ENCODE assay signal across 8 mouse cellular contexts in genomic region chr8:71709800-71710446, GRCm38 (mm10). TPM values are rescaled to one million over a fixed set of nuclear protein-coding genes. Genes with fewer than 3 reads are reported as not detected.
A peak's percentile ranks its signal among the peaks of the same experiment; 100 is the strongest.
DNase-seq lines count a peak whose midpoint lies in the region; ATAC-seq and TF ChIP-seq lines count a peak whose summit lies in the region.

No protein-coding gene starts in this region.

- no peaks in the 10 kb centered on the region for H3K9me3 ChIP-seq in forebrain, embryonic 10.5 days
- no peaks in the 10 kb centered on the region for H3K9me3 ChIP-seq in liver, embryonic 16.5 days (replicated peaks; ENCODE audit: control insufficient read depth, low read length)
- no peaks in the 10 kb centered on the region for H3K9me3 ChIP-seq in neural tube, embryonic 13.5 days

- no peak overlapping the region for H3K27ac ChIP-seq in forebrain, embryonic 10.5 days
- no peak overlapping the region for H3K27ac ChIP-seq in liver, embryonic 16.5 days (ENCODE audit: low read length)
- no peak overlapping the region for H3K27ac ChIP-seq in neural tube, embryonic 13.5 days (replicated peaks)

- peak; percentile 82 for TF ChIP-seq CTCF in brain, embryonic 14.5 days (IDR thresholded peaks at IDR 0.05; ENCODE audit: borderline replicate concordance, extremely low read depth, insufficient read depth, insufficient read length)

- peaks cover 70% of the 10 kb centered on the region for H3K27me3 ChIP-seq in forebrain, embryonic 10.5 days (ENCODE audit: poor library complexity, severe bottlenecking)
- H3K27me3 ChIP-seq in liver, embryonic 16.5 days (ENCODE audit: control insufficient read depth, insufficient read depth, low read depth, low read length), result no peaks in the 10 kb centered on the region
- H3K27me3 ChIP-seq in neural tube, embryonic 13.5 days, result peaks cover 34% of the 10 kb centered on the region

- peak overlapping the region; percentile 32 for H3K4me3 ChIP-seq in forebrain, embryonic 10.5 days
- H3K4me3 ChIP-seq in liver, embryonic 16.5 days (ENCODE audit: low read depth, low read length), result no peak overlapping the region
- 0 out of 2 replicates have a peak overlapping the region, but pooled peaks have one; percentile 14 for H3K4me3 ChIP-seq in neural tube, embryonic 13.5 days

- peak; percentile 74 for ATAC-seq in CD4-positive, CD25-positive, alpha-beta regulatory T cell, adult 4 months
- peak; percentile 62 for ATAC-seq in liver, embryonic 16.5 days (ENCODE audit: low read depth)
- ATAC-seq in neural tube, embryonic 13.5 days (ENCODE audit: low read depth), result peak; percentile 83

- WGBS in forebrain, embryonic 10.5 days, result 21% methylated on average over 25 of the region's 25 CpGs
- 25% methylated on average over 25 of the region's 25 CpGs for WGBS in large intestine, adult 2 months
- 36% methylated on average over 25 of the region's 25 CpGs for WGBS in liver, embryonic 16.5 days (ENCODE audit: insufficient replicate concordance)
- 22% methylated on average over 25 of the region's 25 CpGs for whole genome bisulfite sequencing in neural tube, embryonic 13.5 days

- H3K36me3 ChIP-seq in forebrain, embryonic 10.5 days (replicated peaks), result 0 out of 2 replicates have a peak, but pooled peaks cover 5% of the 10 kb centered on the region
- peaks cover 6% of the 10 kb centered on the region; the same call in 1 of the 2 replicates for H3K36me3 ChIP-seq in liver, embryonic 16.5 days (ENCODE audit: control insufficient read depth, insufficient read depth)
- H3K36me3 ChIP-seq in neural tube, embryonic 13.5 days, result peaks cover 56% of the 10 kb centered on the region

- intact Hi-C loops in heart, postnatal 10 days (cut with DNase I), result loop anchor here (1.0 kb wide), 1 partner anchor 21 kb away; no protein-coding TSS in a partner anchor

- TF ChIP-seq POLR2A in brain, embryonic 14.5 days (IDR thresholded peaks at IDR 0.05; ENCODE audit: borderline replicate concordance, extremely low read depth, insufficient read depth, insufficient read length, poor library complexity, severe bottlenecking), result no peak

- H3K9ac ChIP-seq in liver, embryonic 16.5 days (ENCODE audit: low read depth, low read length), result no peak overlapping the region
- 0 out of 2 replicates have a peak overlapping the region, but pooled peaks have one; percentile 14 for H3K9ac ChIP-seq in neural tube, embryonic 13.5 days

- peaks cover 12% of the 10 kb centered on the region for H3K4me1 ChIP-seq in forebrain, embryonic 10.5 days
- peaks cover 4% of the 10 kb centered on the region; the same call in 1 of the 2 replicates for H3K4me1 ChIP-seq in liver, embryonic 16.5 days (ENCODE audit: control insufficient read depth, low read depth, low read length)
- H3K4me1 ChIP-seq in neural tube, embryonic 13.5 days (replicated peaks), result peaks cover 9% of the 10 kb centered on the region

- 0 out of 2 replicates have a peak overlapping the region, but pooled peaks have one; percentile 2 for H3K4me2 ChIP-seq in liver, embryonic 16.5 days (ENCODE audit: low read depth, low read length)
- H3K4me2 ChIP-seq in neural tube, embryonic 13.5 days, result peak overlapping the region; percentile 48

- DNase-seq in brain, embryonic 14.5 days (ENCODE audit: low read depth), result peak; percentile 85
- peak; percentile 85 for DNase-seq in forebrain, embryonic 10.5 days (ENCODE audit: extremely low spot score, low spot score)
- DNase-seq in heart, postnatal 10 days, result peak; percentile 80 to 87
- peak; percentile 47 for DNase-seq in large intestine, adult 2 months (ENCODE audit: low read depth, low spot score)
- DNase-seq in testis, postnatal 14 days (ENCODE audit: low spot score), result peak; percentile 69

RNA-seq across cellular contexts. Expression of gene B3gnt3, which starts 8.3 kb away (rescaled TPM):
- polyA plus RNA-seq in CD4-positive, CD25-positive, alpha-beta regulatory T cell, adult 4 months (2017; shearing (Covaris generic)), result 1 to 10 TPM; 3.4 to 6.5 TPM
- 0.45 and 0.46 TPM in 2 replicates for polyA plus RNA-seq in brain, embryonic 14.5 days (2012; rRNA removed)
- polyA plus RNA-seq in forebrain, embryonic 10.5 days (2016; fragmentation: Nextera tagmentation; extraction: Ambion mirVana), result 0.41 and 0.69 TPM in 2 replicates
- 10 to 100 TPM; 12.0 to 12.2 TPM for total RNA-seq in heart, postnatal 10 days (2021)
- 69.3 and 160 TPM in 2 replicates for polyA plus RNA-seq in large intestine, adult 2 months (2012; rRNA removed)
- 4.9 and 5.5 TPM in 2 replicates for polyA plus RNA-seq in liver, embryonic 16.5 days (2015; fragmentation: Nextera tagmentation; extraction: Ambion mirVana)
- polyA plus RNA-seq in neural tube, embryonic 13.5 days (2015; fragmentation: Nextera tagmentation; extraction: Ambion mirVana), result 0.42 and 0.59 TPM in 2 replicates

RNA-seq across cellular contexts. Expression of gene Fcho1, which starts 15.6 kb away (rescaled TPM):
- 10 to 100 TPM; 40.4 to 46.7 TPM for polyA plus RNA-seq in CD4-positive, CD25-positive, alpha-beta regulatory T cell, adult 4 months (2017; shearing (Covaris generic))
- 146 and 203 TPM in 2 replicates for polyA plus RNA-seq in brain, embryonic 14.5 days (2012; rRNA removed)
- 12.6 and 13.2 TPM in 2 replicates for polyA plus RNA-seq in forebrain, embryonic 10.5 days (2016; fragmentation: Nextera tagmentation; extraction: Ambion mirVana)
- 1 to 10 TPM; 1.3 to 2.4 TPM for total RNA-seq in heart, postnatal 10 days (2021)
- polyA plus RNA-seq in large intestine, adult 2 months (2012; rRNA removed), result 16.9 and 22.0 TPM in 2 replicates
- 21.1 and 24.5 TPM in 2 replicates for polyA plus RNA-seq in liver, embryonic 16.5 days (2015; fragmentation: Nextera tagmentation; extraction: Ambion mirVana)
- polyA plus RNA-seq in neural tube, embryonic 13.5 days (2015; fragmentation: Nextera tagmentation; extraction: Ambion mirVana), result 54.2 and 55.0 TPM in 2 replicates

RNA-seq across cellular contexts. Expression of gene Insl3, which starts 20.9 kb away (rescaled TPM):
- polyA plus RNA-seq in CD4-positive, CD25-positive, alpha-beta regulatory T cell, adult 4 months (2017; shearing (Covaris generic)), result 10 to 100 TPM; 15.1 to 24.5 TPM
- 0.60 and 1.1 TPM in 2 replicates for polyA plus RNA-seq in brain, embryonic 14.5 days (2012; rRNA removed)
- 0.26 TPM in 1 of 2 replicates, not detected in the other for polyA plus RNA-seq in forebrain, embryonic 10.5 days (2016; fragmentation: Nextera tagmentation; extraction: Ambion mirVana)
- total RNA-seq in heart, postnatal 10 days (2021), result 1 to 10 TPM; 5.1 to 5.4 TPM
- polyA plus RNA-seq in large intestine, adult 2 months (2012; rRNA removed), result 12.1 and 17.2 TPM in 2 replicates
- 1.6 and 2.2 TPM in 2 replicates for polyA plus RNA-seq in liver, embryonic 16.5 days (2015; fragmentation: Nextera tagmentation; extraction: Ambion mirVana)
- 0.46 and 1.0 TPM in 2 replicates for polyA plus RNA-seq in neural tube, embryonic 13.5 days (2015; fragmentation: Nextera tagmentation; extraction: Ambion mirVana)

RNA-seq across cellular contexts. Expression of gene Jak3, which starts 33.8 kb away (rescaled TPM):
- 10 to 100 TPM; 21.2 TPM for polyA plus RNA-seq in CD4-positive, CD25-positive, alpha-beta regulatory T cell, adult 4 months (2017; shearing (Covaris generic))
- 3.7 and 5.1 TPM in 2 replicates for polyA plus RNA-seq in brain, embryonic 14.5 days (2012; rRNA removed)
- 2.5 and 3.0 TPM in 2 replicates for polyA plus RNA-seq in forebrain, embryonic 10.5 days (2016; fragmentation: Nextera tagmentation; extraction: Ambion mirVana)
- 10 to 100 TPM; 14.3 to 15.0 TPM for total RNA-seq in heart, postnatal 10 days (2021)
- 15.0 and 15.3 TPM in 2 replicates for polyA plus RNA-seq in large intestine, adult 2 months (2012; rRNA removed)
- 5.7 and 6.3 TPM in 2 replicates for polyA plus RNA-seq in liver, embryonic 16.5 days (2015; fragmentation: Nextera tagmentation; extraction: Ambion mirVana)
- 3.9 and 4.0 TPM in 2 replicates for polyA plus RNA-seq in neural tube, embryonic 13.5 days (2015; fragmentation: Nextera tagmentation; extraction: Ambion mirVana)

RNA-seq across cellular contexts. Expression of gene Unc13a, which starts 38.4 kb away (rescaled TPM):
- polyA plus RNA-seq in CD4-positive, CD25-positive, alpha-beta regulatory T cell, adult 4 months (2017; shearing (Covaris generic)), result under 1 TPM; 0.47 to 0.50 TPM
- 84.9 and 86.4 TPM in 2 replicates for polyA plus RNA-seq in brain, embryonic 14.5 days (2012; rRNA removed)
- polyA plus RNA-seq in forebrain, embryonic 10.5 days (2016; fragmentation: Nextera tagmentation; extraction: Ambion mirVana), result 2.9 and 3.3 TPM in 2 replicates
- total RNA-seq in heart, postnatal 10 days (2021), result 1 to 10 TPM; 1.1 to 1.5 TPM
- 1.0 and 1.3 TPM in 2 replicates for polyA plus RNA-seq in large intestine, adult 2 months (2012; rRNA removed)
- polyA plus RNA-seq in liver, embryonic 16.5 days (2015; fragmentation: Nextera tagmentation; extraction: Ambion mirVana), result 0.15 and 0.20 TPM in 2 replicates
- polyA plus RNA-seq in neural tube, embryonic 13.5 days (2015; fragmentation: Nextera tagmentation; extraction: Ambion mirVana), result 16.6 and 17.7 TPM in 2 replicates
